Mouse (Mus musculus): Measurements from ENCODE around the gene Hcn4.

The Hcn4 gene

GRCm38 (mm10) chr9:58823139-58823917, at the start of gene Hcn4:
Hcn4 (plus strand) TSS chr9:58823412.
- DNase-seq = no peak

DNA sequence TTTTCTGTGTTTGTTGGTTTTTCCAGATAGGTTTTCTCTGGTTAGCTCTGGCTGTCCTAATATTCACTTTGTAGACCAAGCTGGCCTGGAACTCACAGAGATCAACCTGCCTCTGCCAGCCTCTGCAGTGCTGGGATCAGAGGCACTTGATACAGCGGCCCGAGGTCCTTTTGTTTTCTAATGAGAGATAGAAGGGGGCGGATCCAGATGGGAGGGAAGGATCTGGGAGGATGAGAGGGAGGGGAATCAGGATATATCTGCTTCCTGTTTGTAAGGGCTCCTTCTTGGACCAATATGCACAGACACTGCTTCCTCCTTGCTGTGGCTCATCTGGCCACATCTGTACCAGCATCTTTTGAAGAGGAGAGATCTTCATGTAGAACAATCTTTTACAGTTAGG, 48.5 kb upstream of the Hcn4 start:
- DNase-seq = no peak

- no peak for DNase-seq
Measured at GRCm38 (mm10) chr9:58775363-58775762, 47.8 kb upstream of the Hcn4 start.

GRCm38 (mm10) chr9:58789476-58789875, 33.7 kb upstream of the Hcn4 start:
- no peak for DNase-seq

DNA sequence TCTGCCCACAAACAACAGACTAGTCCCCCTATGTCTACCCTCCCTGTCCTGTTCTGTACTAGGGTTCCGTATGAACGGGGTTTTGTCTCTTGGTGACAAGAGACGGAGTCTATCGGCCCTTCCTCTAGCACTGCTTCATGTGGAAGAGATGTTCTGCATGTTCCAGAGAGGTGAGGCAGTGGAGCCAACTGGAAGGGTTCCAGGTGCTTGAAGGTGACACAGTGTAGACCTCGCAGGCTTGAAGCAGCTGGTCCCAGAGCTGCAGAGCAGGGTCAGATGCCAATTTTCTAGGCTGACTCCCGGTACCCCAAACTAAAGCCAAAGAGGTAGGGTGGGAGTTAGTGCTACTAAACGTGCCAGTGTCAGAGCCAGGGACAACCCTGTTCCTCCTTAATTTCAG, 25.1 kb upstream of the Hcn4 start:
- DNase-seq = no peak

GRCm38 (mm10) chr9:58801441-58801840, 21.8 kb upstream of the Hcn4 start:
- DNase-seq = no peak

DNA sequence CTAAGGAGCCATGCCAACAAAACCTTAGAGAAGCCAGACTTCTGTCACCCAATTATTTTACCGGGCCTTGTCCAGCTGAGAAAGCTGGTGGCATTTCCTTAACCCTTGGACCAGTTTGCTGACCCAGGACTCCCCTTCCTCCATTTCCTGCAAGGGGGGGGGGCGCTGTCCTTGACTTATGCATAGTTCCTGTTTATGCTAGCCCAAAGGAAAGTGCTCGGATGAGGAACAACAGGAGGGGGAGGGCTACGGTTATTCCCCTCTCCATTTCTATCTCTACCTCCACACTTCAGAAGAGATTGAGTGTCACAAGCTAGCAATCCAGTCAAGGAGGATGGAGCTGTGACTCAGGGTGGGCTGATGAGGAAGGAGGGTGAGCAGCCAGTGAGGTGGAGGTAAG, 20.9 kb upstream of the Hcn4 start:
- DNase-seq = no peak

- no peak for DNase-seq
Measured at GRCm38 (mm10) chr9:58802802-58803201, 20.4 kb upstream of the Hcn4 start.

GRCm38 (mm10) chr9:58805601-58806318, 17.5 kb upstream of the Hcn4 start:
- no peak for DNase-seq

DNA sequence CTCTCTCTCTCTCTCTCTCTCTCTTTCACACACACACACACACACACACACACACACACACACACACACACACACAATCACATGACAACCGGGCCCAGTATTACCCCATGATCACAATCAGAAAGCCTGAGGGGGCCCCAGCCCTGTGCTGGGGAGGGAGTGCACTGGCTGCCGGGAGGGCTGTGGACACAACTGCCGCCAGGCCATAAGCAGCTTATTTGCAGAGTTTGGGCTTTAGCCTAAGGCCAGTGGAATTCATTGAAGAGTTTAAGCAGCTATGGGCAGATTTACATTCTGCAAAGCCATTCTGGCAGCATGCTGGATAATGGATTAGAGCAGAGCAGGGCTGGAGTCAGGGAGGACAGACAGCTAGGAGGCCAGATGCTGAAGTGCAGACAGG, 12.0 kb upstream of the Hcn4 start:
- DNase-seq = no peak

DNA sequence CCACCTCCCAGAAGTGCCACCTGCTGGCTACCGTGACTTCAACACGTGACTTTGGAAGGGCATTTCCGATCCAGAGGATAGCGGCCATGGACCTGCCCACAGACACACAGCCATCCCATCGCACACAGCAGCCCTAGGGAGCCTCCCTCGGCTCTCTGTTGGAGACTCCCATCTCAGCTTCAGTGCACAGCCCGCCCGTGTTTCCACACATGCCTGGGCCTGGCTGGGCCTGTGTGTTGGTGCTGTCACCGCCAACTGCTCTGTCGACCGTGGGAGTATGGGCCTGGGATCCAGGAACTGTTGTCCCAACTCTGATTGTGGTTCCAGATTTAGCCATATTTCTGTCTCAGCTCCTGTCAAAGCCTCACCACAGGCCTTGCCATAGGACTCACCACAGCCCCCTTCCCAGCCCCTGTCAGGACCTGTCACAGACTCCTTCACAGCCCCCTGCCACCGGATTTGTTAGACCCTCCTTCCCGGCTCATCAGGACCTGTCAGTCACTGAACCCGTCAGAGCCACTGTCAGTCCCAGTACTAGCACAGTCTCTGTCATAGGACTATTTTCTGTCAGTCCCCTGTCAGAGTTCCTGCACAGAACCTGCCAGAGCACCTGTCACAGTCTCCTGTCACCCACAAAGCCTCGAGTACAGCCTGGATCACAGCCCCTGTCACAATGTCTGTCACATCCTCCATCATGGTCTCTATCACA, 7.5 kb upstream of the Hcn4 start:
- no peak for DNase-seq

- DNase-seq = no peak
Measured at GRCm38 (mm10) chr9:58816458-58816857, 6.8 kb upstream of the Hcn4 start.

- DNase-seq = no peak
Measured at GRCm38 (mm10) chr9:58817676-58818075, 5.5 kb upstream of the Hcn4 start.

GRCm38 (mm10) chr9:58822431-58823091, 651 bp upstream of the Hcn4 start:
- DNase-seq = peak; percentile 18

DNA sequence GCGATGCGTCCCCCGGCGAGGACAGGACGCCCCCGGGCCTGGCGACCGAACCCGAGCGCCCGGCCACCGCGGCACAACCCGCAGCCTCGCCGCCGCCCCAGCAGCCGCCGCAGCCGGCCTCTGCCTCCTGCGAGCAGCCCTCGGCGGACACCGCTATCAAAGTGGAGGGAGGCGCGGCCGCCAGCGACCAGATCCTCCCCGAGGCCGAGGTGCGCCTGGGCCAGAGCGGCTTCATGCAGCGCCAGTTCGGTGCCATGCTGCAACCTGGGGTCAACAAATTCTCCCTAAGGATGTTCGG, 655 bp downstream of the Hcn4 start:
- no peak for DNase-seq

GRCm38 (mm10) chr9:58829627-58830026, 6.4 kb downstream of the Hcn4 start:
- no peak for DNase-seq

- no peak for DNase-seq
Measured at GRCm38 (mm10) chr9:58832939-58833338, 9.7 kb downstream of the Hcn4 start.

DNA sequence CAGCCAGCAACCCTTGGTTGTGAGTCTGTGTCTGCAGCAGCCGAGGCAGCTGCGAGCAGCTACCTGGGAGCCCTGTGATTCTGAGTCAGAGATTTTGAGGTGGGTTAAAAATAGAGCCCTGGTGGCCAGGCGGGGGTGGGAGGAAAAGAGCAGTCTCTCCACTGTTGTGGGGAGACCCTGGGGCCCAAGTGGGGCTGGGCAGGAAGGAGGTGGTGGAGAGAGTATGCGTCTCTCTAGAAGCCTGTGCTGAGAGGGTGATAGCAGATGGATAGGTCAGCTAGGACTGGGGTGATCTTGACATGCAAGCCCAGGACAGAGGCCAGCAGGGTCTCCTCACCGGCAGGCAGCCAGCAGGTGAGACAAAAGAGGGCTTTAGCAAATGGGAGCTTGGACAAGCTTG, 14.0 kb downstream of the Hcn4 start:
- DNase-seq = no peak

- peak; percentile 12 for DNase-seq
Measured at GRCm38 (mm10) chr9:58838504-58838903, 15.3 kb downstream of the Hcn4 start.

GRCm38 (mm10) chr9:58841655-58842054, 18.4 kb downstream of the Hcn4 start:
- peak; percentile 10 for DNase-seq

DNA sequence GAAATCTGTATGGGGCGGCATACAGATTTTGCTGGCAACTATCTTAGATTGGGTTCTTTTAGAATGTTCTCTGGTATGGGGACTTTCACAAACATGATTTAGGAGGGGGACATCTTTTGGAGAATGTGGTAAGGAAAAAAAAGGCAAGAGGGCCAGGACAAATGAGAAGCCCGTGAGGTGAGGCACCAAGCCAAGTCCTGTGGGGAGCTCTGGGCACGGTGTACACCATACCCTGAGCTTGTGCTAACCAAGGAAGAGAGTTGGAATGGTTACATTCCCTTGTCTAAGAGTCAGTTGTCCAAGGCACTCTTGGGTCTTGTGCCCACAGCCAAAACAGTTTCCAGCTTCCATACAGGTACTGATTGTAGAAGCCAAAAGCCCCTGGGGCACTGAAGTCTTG, 21.4 kb downstream of the Hcn4 start:
- DNase-seq = no peak

- DNase-seq = no peak
Measured at GRCm38 (mm10) chr9:58847008-58847407, 23.8 kb downstream of the Hcn4 start.

DNA sequence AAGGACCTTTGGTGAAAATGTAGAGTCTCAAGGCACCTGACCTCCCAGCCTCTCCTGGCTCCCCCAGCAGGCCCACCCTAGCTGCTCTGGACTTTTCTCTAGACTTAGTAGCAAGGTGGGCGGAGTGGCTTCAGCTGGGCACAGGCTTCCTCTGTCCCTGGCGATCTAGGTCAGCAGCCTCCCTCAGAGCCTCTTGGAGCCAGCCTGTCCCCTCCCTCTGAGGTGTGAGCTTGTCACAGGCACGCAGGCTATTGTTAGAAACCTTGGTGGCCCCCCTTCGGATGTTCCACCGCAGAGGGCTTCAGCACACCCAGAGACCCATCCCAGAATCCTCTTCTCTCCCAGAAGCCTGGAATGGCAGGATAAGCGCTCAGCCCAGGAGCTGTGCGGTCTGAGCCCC, 24.5 kb downstream of the Hcn4 start:
- DNase-seq = no peak
